ENCODE assay signal across 22 mouse cellular contexts in the genomic region with DNA sequence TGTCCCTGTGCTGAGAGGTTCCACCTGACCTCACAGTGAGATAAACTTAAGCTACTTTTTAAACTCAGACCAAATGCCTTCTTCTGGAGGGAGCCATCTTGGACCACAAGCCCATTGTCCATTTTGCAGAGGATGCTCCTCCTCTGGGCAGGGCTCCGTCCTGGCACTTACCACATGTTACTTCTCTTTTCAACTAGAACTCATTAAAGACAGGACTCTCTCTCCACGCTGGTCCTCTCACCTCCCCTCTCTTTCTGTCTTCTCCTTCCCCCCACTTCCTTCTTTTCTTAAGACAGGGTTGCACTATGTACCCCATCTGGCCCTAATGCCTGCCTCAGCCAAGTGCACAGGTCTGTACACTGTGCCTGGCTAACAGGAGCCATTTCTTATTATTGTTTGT.
A peak's percentile ranks its signal among the peaks of the same experiment; 100 is the strongest.
DNase-seq lines count a peak whose midpoint lies in the region; ATAC-seq and TF ChIP-seq lines count a peak whose summit lies in the region.
"Had no signal": no experiment of that assay in that cellular context is flagged by ENCODE, and none has a peak within 500 bp of the region (broad histone marks: within the 10 kb centered on the region; RNA-seq: fewer than 3 reads in every experiment).

No protein-coding gene starts in this region.

- no peaks in the 10 kb centered on the region for H3K27me3 ChIP-seq in heart, embryonic 10.5 days (ENCODE audit: insufficient read depth, poor library complexity, severe bottlenecking)
- H3K27me3 ChIP-seq in embryonic facial prominence, embryonic 15.5 days = no peaks in the 10 kb centered on the region
- H3K27me3 ChIP-seq: kidney, embryonic 15.5 days; limb, embryonic 13.5 days; liver, embryonic 13.5 days; midbrain, embryonic 13.5 days; neural tube, embryonic 13.5 days had no signal

- TF ChIP-seq POLR2A in bone marrow macrophage, adult 2 months (IDR thresholded peaks at IDR 0.05; ENCODE audit: borderline replicate concordance, low read depth, low read length) = no peak

- H3K4me3 ChIP-seq in heart, embryonic 10.5 days = no peak overlapping the region
- no peak overlapping the region for H3K4me3 ChIP-seq in bone marrow macrophage, adult 2 months (ENCODE audit: insufficient read depth, low read length)
- H3K4me3 ChIP-seq in embryonic facial prominence, embryonic 15.5 days (replicated peaks) = no peak overlapping the region
- H3K4me3 ChIP-seq: erythroblast, embryonic 14.5 days; kidney, embryonic 15.5 days; limb, embryonic 13.5 days; liver, embryonic 13.5 days; midbrain, embryonic 13.5 days; neural tube, embryonic 13.5 days had no signal

- peaks cover 22% of the 10 kb centered on the region; the same call in 1 of the 2 replicates for H3K4me1 ChIP-seq in heart, embryonic 10.5 days
- peaks cover 15% of the 10 kb centered on the region for H3K4me1 ChIP-seq in bone marrow macrophage, adult 2 months (ENCODE audit: control insufficient read depth, insufficient read depth, low read length)
- H3K4me1 ChIP-seq in embryonic facial prominence, embryonic 15.5 days = peaks cover 22% of the 10 kb centered on the region
- H3K4me1 ChIP-seq: liver, embryonic 13.5 days; midbrain, embryonic 13.5 days; neural tube, embryonic 13.5 days had no signal

- no peak overlapping the region for H3K9ac ChIP-seq in embryonic facial prominence, embryonic 15.5 days
- H3K9ac ChIP-seq: hindbrain, embryonic 14.5 days; kidney, embryonic 15.5 days; limb, embryonic 13.5 days; liver, embryonic 13.5 days; lung, embryonic 14.5 days; midbrain, embryonic 13.5 days; neural tube, embryonic 13.5 days had no signal

- no peak for ATAC-seq in embryonic facial prominence, embryonic 15.5 days (ENCODE audit: insufficient number of reproducible peaks, low FRiP score, low TSS enrichment, low read depth)
- peak; percentile 58 for ATAC-seq in megakaryocyte progenitor cell, adult 5-6 weeks (replicated peaks; ENCODE audit: poor library complexity)
- ATAC-seq: forebrain, embryonic 14.5 days; intestine, postnatal 0 days; midbrain, embryonic 13.5 days had no signal

- H3K4me2 ChIP-seq in embryonic facial prominence, embryonic 15.5 days (replicated peaks) = no peak overlapping the region
- H3K4me2 ChIP-seq: hindbrain, embryonic 14.5 days; kidney, embryonic 15.5 days; limb, embryonic 13.5 days; liver, embryonic 13.5 days; lung, embryonic 14.5 days; midbrain, embryonic 13.5 days; neural tube, embryonic 13.5 days had no signal

- H3K9me3 ChIP-seq in heart, embryonic 10.5 days = no peaks in the 10 kb centered on the region; the same call in 1 of the 2 replicates
- no peaks in the 10 kb centered on the region for H3K9me3 ChIP-seq in embryonic facial prominence, embryonic 15.5 days (replicated peaks)
- H3K9me3 ChIP-seq: kidney, embryonic 15.5 days; limb, embryonic 13.5 days; liver, embryonic 13.5 days; midbrain, embryonic 13.5 days; neural tube, embryonic 13.5 days had no signal

- H3K36me3 ChIP-seq in heart, embryonic 10.5 days = no peaks in the 10 kb centered on the region
- no peaks in the 10 kb centered on the region for H3K36me3 ChIP-seq in embryonic facial prominence, embryonic 15.5 days
- H3K36me3 ChIP-seq: kidney, embryonic 15.5 days; limb, embryonic 13.5 days; liver, embryonic 13.5 days; midbrain, embryonic 13.5 days; neural tube, embryonic 13.5 days had no signal

- WGBS in heart, embryonic 10.5 days = 77% methylated on average over 2 of the region's 2 CpGs
- WGBS in embryonic facial prominence, embryonic 15.5 days = 65% methylated on average over 2 of the region's 2 CpGs

- no peak for DNase-seq in heart, embryonic 10.5 days (ENCODE audit: low spot score)
- no peak for DNase-seq in heart, adult 18-20 months
- no peak for DNase-seq in kidney, postnatal 4 days
- no peak for DNase-seq in adrenal gland, postnatal 25 days
- no peak for DNase-seq in cerebellum, postnatal 14 days
- DNase-seq: B cell, adult 2 months; cerebellum, postnatal 10 days; embryo, embryonic 11 days; liver, embryonic 13.5 days; lung, embryonic 14.5 days; right cerebral cortex, postnatal 14 days had no signal

- TF ChIP-seq CTCF in bone marrow macrophage, adult 2 months (IDR thresholded peaks at IDR 0.05; ENCODE audit: low read depth, low read length) = no peak

- H3K27ac ChIP-seq in heart, embryonic 10.5 days = peak overlapping the region; percentile 16; the same call in 1 of the 2 replicates
- H3K27ac ChIP-seq in bone marrow macrophage, adult 2 months (ENCODE audit: insufficient read depth, low read depth, low read length) = peak overlapping the region; percentile 21; the same call in 1 of the 2 replicates
- H3K27ac ChIP-seq in embryonic facial prominence, embryonic 15.5 days (replicated peaks) = peak overlapping the region; percentile 63
- H3K27ac ChIP-seq: hindbrain, embryonic 14.5 days; kidney, embryonic 15.5 days; limb, embryonic 13.5 days; liver, embryonic 13.5 days; midbrain, embryonic 13.5 days; neural tube, embryonic 13.5 days had no signal
